Mouse (Mus musculus) frontal cortex, postnatal 14 days (tissue): Measurements from ENCODE around the gene Tmem169.
"Not testable (repeated sequence)": the region's sequence is repeated elsewhere in the genome, so short reads cannot be mapped to it uniquely, and the experiment has no call there.

Experiments used
- DNase-seq, 2 experiments: peaks; one replicate each; pipeline ENCODE4 v3.0.0; 2022; ENCODE audit warnings: low spot score in 2 of 2

The Tmem169 gene

DNA sequence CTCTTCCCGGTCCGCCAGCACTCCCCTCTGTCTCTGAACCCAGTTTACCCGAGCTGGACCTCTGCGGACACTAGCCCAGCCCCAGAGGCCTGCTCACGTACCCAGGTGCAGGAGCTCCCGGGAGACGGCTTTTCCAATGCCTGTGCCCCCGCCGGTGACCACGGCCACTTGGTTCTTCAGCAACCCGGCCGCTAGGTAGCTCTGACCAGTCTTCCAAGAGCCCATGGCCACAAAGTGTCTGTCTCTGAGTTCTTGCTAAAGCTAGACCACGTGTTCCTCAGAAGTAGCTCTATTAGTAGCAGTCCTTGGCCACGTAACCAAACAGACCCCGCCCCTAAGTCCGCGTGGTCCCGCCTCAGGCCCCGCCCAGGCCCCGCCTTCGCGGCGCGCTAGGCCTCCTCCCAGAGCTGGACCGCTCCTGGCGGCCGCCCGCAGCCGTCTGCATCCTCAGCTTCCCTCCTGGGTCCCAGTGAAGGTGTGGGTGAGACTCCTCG, at the start of gene Tmem169, which contains the start of gene Pecr:
Tmem169 (plus strand) TSS at position 378 of the 494 bp plus-strand sequence.
Pecr (minus strand) TSS at position 323 of the 494 bp plus-strand sequence.
- DNase-seq = peak; percentile 88 to 91

DNA sequence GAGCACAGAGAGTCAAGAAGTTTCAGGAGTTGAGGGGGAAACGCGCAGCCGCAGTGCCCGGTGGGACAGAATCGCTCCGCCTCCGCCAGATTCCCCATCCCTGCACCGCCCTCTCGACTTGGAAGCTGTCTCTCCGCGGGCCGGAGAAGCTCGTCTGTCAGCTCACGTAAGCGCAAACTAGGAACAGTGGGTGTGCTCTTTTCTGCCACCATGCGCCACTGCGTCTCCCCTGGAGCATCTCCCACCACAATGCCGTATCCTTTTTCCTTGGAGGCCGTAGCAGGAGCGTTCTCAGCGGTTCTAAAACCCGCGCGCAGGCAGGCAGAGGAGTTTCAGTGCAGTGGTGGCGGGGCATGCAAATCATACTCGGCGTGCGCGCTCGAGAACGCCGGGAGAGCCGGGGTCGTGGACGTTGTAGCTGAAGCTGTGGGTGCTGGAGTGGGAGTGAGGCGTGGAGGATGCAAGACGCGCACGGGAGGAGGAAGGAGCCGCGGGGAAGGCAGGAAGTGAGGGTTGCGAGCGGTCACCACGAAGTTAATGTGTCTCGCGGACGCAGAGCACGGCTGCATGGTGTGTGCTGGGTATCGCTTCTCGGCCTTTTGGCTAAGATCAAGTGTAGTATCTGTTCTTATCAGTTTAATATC, 47.7 kb upstream of the Tmem169 start:
- peak; percentile 54 for DNase-seq

DNA sequence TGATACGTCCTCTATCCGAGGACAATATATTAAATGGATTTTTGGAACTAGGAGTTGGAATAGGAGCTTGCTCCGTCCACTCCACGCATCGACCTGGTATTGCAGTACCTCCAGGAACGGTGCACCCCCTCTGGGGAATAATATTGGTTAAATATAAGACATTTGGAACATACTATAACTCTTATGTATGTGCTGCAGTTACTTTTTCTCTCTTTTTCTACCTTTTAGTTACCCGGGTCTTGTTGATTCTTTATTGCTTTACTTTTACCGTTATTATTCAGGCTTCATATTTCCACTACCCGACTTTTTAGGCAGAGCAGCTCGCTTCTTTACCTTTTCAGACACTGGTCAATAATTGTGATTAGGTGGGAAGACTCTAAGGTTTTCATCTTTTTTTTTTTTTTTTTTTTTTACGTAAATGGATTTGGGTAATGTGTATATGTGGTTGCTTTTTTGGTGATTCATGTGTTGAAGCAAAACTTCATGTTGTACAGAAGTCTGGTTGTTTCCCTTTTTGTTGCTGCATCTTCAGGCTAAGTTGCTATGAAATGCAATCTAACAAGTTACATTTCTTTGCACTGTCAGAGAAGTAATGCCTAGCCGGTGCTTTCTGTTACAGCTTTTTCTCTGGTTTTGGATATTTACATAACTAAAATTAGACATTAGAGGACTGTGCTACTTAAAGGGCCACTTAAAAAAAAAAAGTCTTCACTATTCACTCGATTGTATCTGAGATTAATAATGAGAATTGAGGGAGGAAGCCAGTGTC, 47.0 kb upstream of the Tmem169 start:
- peak in 1 of 2 experiments; percentile 74 for DNase-seq

- DNase-seq = no peak
Observed at GRCm38 (mm10) chr1:72238016-72238580, 46.1 kb upstream of the Tmem169 start.

GRCm38 (mm10) chr1:72239113-72239512, 45.1 kb upstream of the Tmem169 start:
- not testable (repeated sequence) for DNase-seq

GRCm38 (mm10) chr1:72242581-72243143, 41.5 kb upstream of the Tmem169 start:
- no peak for DNase-seq

DNA sequence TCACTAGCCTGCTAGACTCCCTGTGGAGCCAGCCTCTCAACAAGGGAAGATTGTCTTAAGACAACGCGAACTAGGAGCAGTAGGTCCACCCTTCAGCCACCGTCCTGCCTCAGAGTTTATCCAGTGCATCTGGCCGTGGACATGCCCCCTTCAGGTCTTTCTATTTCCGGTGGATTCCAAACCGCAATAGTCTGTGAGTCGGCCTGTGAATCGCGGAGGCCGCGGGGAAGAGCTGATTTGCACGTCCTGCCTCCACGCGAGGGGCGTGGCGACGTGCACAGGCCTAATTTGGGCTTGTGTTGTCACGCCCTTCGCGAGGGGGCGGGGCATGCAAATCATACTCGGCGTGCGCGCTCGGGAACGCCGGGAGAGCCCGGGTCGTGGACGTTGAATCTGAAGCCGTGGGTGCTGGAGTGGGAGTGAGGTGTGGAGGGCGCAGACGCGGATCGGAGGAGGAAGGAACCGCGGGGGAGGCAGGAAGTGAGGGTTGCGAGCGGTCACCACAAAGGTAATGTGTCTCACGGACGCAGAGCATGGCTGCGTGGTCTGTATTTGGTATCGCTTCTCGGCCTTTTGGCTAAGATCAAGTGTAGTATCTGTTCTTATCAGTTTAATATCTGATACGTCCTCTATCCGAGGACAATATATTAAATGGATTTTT, 40.4 kb upstream of the Tmem169 start:
- peak; percentile 91 for DNase-seq

DNA sequence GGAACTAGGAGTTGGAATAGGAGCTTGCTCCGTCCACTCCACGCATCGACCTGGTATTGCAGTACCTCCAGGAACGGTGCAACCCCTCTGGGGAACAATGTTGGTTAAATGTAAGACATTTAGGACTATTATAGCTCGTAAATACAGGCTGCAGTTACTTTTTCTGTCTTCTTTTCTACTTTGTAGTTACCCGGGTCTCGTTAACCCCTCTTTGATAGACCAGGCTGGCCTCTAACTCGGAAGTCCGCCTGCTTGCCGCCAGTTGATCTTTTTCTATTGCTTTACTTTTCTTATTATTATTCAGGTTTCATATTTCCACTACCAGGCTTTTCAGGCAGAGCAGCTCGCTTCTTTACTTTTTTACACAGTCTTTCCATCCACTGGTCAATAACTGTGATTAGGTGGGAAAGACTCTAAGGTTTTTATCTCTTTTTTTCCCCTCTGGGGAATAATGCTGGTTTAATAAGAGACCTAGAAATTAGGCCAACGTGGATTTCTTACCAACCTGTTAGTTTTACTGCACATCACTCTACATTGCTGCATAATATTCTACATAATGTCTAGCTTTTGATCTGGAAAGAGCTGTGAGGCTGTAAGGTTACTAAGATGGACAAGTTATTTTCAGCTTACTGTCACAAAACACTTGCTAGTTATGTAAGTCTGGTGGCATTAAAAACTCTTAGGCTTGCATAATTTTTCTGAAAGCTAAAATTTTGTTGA, 39.7 kb upstream of the Tmem169 start:
- peak in 1 of 2 experiments; percentile 28 for DNase-seq

- DNase-seq = not testable (repeated sequence)
Observed at GRCm38 (mm10) chr1:72248226-72248737, 35.9 kb upstream of the Tmem169 start.

DNA sequence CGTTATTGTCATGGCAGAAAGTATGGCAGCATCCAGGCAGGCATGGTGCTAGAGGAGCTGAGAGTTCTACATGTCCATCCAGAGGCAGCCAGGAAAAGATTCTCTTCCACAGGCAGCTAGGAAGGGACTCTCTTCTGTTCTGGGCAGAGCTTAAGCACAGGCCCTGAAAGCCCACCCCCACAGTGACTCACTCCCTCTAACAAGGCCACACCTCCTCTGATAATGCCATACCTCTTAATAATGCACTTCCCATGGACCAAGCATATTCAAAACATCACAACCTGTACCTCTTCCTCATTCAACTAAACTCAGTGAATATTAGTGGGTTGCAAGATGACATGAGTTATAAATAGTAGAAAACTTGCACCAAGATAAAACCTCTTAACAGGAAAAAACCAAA, 32.4 kb upstream of the Tmem169 start:
- no peak for DNase-seq

DNA sequence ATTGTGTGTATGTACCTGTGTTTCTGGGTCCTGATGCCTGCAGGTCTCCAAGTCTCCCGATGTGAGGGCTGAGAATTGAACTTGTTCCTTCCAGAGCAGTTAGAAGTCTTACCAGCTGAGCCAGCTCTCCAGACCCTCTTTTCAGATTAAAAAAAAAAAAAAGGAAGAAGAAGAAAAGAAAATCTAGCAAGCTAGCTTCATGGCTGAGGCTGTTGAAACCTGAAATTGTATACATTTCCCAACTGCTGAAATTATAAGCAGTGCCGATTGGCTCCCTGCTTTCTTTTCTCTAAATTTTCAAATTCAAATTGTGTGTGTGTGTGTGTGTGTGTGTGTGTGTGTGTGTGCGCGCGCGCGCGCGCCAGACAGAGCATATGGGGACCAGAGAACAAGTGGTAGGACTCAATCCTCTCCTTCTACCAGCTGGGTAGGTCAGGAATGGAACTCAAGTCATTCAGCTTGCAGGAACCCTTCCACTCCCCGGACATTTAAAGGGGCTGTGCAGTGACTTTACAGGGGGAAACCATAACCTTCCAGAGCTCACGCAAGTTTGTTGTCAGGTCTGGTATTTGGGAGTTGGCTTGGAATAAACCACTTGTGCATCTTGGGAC, 30.2 kb upstream of the Tmem169 start:
- no peak for DNase-seq

DNA sequence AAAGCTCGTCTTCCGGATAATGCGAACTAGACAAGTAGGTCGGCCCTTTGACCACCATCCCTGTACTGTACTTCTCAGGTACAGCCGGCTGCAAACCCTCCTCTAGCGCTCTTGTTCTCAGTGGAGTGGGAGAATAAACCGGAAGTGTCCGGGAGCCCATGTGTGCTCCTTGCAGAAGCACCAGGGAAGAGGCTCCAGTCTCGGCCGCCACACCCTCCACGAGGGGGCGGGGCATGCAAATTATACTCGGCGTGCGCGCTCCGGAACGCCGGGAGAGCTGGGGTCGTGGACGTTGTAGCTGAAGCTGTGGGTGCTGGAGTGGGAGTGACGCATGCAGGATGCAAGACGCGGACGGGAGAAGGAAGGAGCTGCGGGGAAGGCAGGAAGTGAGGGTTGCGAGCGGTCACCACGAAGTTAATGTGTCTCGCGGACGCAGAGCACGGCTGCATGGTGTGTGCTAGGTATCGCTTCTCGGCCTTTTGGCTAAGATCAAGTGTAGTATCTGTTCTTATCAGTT, 29.6 kb upstream of the Tmem169 start:
- DNase-seq = peak; percentile 70 to 71

GRCm38 (mm10) chr1:72255062-72255853, 28.9 kb upstream of the Tmem169 start:
- peak; percentile 39 to 62 for DNase-seq

DNA sequence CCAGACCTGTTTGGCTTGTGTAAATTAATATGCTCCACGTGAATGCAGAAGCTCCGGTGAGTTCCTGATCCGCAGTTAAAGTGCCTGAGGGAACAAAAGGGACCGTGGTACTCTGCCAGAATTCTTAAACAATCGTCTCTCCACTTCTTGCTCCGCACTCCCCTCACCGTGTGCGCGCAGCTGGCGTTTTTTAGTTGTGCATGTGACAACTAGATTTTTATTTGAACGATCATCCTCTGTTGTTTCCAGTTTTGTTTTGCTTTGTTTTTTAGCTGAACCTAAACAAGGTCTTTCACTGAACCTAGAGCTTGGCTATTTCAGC, 28.4 kb upstream of the Tmem169 start:
- DNase-seq = no peak

GRCm38 (mm10) chr1:72256381-72257256, 27.6 kb upstream of the Tmem169 start:
- no peak for DNase-seq

DNA sequence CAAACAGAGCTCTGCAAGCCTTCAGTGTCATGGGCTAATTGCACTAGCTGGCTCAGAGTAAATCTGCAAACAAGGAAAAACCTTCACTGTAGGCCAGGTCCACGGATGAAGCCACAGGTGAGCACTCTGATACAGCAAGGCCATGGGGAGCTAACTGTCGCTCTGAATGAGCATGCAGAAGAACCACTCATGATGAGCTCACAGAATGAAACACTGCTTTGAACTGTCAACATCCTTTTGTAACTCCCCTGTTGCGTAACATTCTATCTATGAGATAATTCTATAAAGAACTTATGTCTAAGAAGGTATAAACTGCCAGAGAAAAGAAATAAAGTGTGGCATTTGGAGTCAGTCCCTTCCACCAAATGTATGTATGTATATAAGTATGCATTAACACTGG, 21.1 kb upstream of the Tmem169 start:
- no peak for DNase-seq

GRCm38 (mm10) chr1:72278085-72278484, 6.1 kb upstream of the Tmem169 start:
- no peak for DNase-seq

GRCm38 (mm10) chr1:72282604-72283003, 1.6 kb upstream of the Tmem169 start:
- no peak for DNase-seq
